Mouse (Mus musculus): Measurements from ENCODE around the gene Ndufa12. TPM values are rescaled to one million over a fixed set of nuclear protein-coding genes. Genes with fewer than 3 reads are reported as not detected.

Ndufa12 gene
- polyA plus RNA-seq, 1 experiment from 2014 or later = 361 TPM

Other genes starting within 250 kb of the Ndufa12 start
- gene Vezt, start 162.9 kb upstream of the Ndufa12 start, polyA plus RNA-seq (2015; fragmentation: Nextera tagmentation; extraction: Ambion mirVana) = 65.4 and 66.1 TPM in 2 replicates
- 3.0 TPM in 2 replicates for gene Fgd6, start 162.7 kb upstream of the Ndufa12 start, polyA plus RNA-seq (2015; fragmentation: Nextera tagmentation; extraction: Ambion mirVana)
- 8.2 and 9.3 TPM in 2 replicates for gene Nr2c1, start 50.7 kb upstream of the Ndufa12 start, polyA plus RNA-seq (2015; fragmentation: Nextera tagmentation; extraction: Ambion mirVana)
- 0.35 and 0.45 TPM in 2 replicates for gene Gm4792, start 100.0 kb downstream of the Ndufa12 start, polyA plus RNA-seq (2015; fragmentation: Nextera tagmentation; extraction: Ambion mirVana)
- 7.5 and 8.3 TPM in 2 replicates for gene Tmcc3, start 113.2 kb downstream of the Ndufa12 start, polyA plus RNA-seq (2015; fragmentation: Nextera tagmentation; extraction: Ambion mirVana)